Mouse (Mus musculus) small intestine, adult 2 months (tissue): ENCODE results near the gene Ezh1. TPM values are rescaled to one million over a fixed set of nuclear protein-coding genes. Genes with fewer than 3 reads are reported as not detected.

Source experiments
- H3K27ac ChIP-seq: fragments of 200-500 bp; 2 replicates; pipeline ENCODE4 v1.5.1; 2012; ENCODE audit warnings: low read depth, low read length, control low read depth, inconsistent platforms; ENCODE audit not compliant: insufficient read depth
- H3K27me3 ChIP-seq: fragments of 200-500 bp; 2 replicates; pipeline ENCODE4 v1.6.1; 2012; ENCODE audit warnings: mild to moderate bottlenecking, moderate library complexity, low read length, inconsistent platforms; ENCODE audit not compliant: control insufficient read depth, insufficient read depth
- H3K36me3 ChIP-seq: fragments of 200-500 bp; 2 replicates; pipeline ENCODE4 v1.6.1; 2012; ENCODE audit warnings: mild to moderate bottlenecking, low read length, control low read depth, inconsistent platforms; ENCODE audit not compliant: control insufficient read depth, insufficient read depth
- H3K4me1 ChIP-seq: fragments of 200-500 bp; 2 replicates; pipeline ENCODE4 v1.6.1; 2012; ENCODE audit warnings: low read length, inconsistent platforms, mixed read lengths; ENCODE audit not compliant: control insufficient read depth, insufficient read depth, insufficient read length
- H3K4me3 ChIP-seq: fragments of 200-500 bp; 2 replicates; pipeline ENCODE4 v1.5.1; 2012; ENCODE audit warnings: low read depth, mild to moderate bottlenecking, control low read depth, inconsistent platforms, low read length, moderate library complexity
- CTCF ChIP-seq: fragments of 200-500 bp; IDR thresholded peaks from 2 replicates; pipeline ENCODE4 v1.5.1; 2012; ENCODE audit warnings: low read depth, mild to moderate bottlenecking, control low read depth, inconsistent platforms, low read length, moderate library complexity, mixed read lengths; ENCODE audit not compliant: insufficient replicate concordance, insufficient read length; ENCODE audit errors: extremely low read depth
- POLR2A ChIP-seq: fragments of 200-500 bp; IDR thresholded peaks from 2 replicates; pipeline ENCODE4 v1.6.1; 2012; ENCODE audit warnings: low read depth, mild to moderate bottlenecking, control low read depth, inconsistent platforms, low read length, moderate library complexity
- WGBS: fragments of 180-500 bp; shearing (Covaris S2); methylation state at CpG from one replicate; pipeline ENCODE4 v1.1.7; 2018; 5-methylcytosine and 5-hydroxymethylcytosine counted together
- polyA plus RNA-seq: library from polyadenylated mRNA; depleted of rRNA; stranded (reverse); fragments of >200 nt; gene quantifications from 2 replicates; pipeline ENCODE4 v1.2.3, GENCODE M21; 2012

Gene Ezh1
- polyA plus RNA-seq, 1 experiment = 20.0 TPM

GRCm38 (mm10) chr11:101232010-101232839, 6.0 kb upstream of the Ezh1 start:
- WGBS = 59% methylated on average over 6 of the region's 6 CpGs
- Histone ChIP-seq H3K27ac (peak overlapping the region; percentile 79), H3K36me3 (no peaks in the 10 kb centered on the region), H3K4me3 (peak overlapping the region; percentile 7; the same call in 1 of the 2 replicates), H3K4me1 (peaks cover 8% of the 10 kb centered on the region), H3K27me3 (no peaks in the 10 kb centered on the region)
- TF ChIP-seq POLR2A (no peak), CTCF (no peak)

GRCm38 (mm10) chr11:101230991-101231871, 5.0 kb upstream of the Ezh1 start:
- TF ChIP-seq POLR2A (no peak), CTCF (no peak)
- Histone ChIP-seq H3K27ac (peak overlapping the region; percentile 79), H3K36me3 (no peaks in the 10 kb centered on the region), H3K4me1 (peaks cover 11% of the 10 kb centered on the region), H3K27me3 (no peaks in the 10 kb centered on the region), H3K4me3 (peak overlapping the region; percentile 41)
- WGBS = 17% methylated on average over 18 of the region's 18 CpGs

GRCm38 (mm10) chr11:101230526-101230925, 4.3 kb upstream of the Ezh1 start:
- 47% methylated on average over 5 of the region's 5 CpGs for WGBS
- TF ChIP-seq POLR2A (no peak), CTCF (no peak)
- no peaks in the 10 kb centered on the region for H3K36me3 ChIP-seq
- 0 out of 2 replicates have a peak overlapping the region, but pooled peaks have one; percentile 41 for H3K4me3 ChIP-seq
- H3K4me1 ChIP-seq = peaks cover 11% of the 10 kb centered on the region
- H3K27ac ChIP-seq = peak overlapping the region; percentile 79
- no peaks in the 10 kb centered on the region for H3K27me3 ChIP-seq

- TF ChIP-seq POLR2A (no peak), CTCF (no peak)
- Histone ChIP-seq H3K36me3 (no peaks in the 10 kb centered on the region), H3K27ac (peak overlapping the region; percentile 79), H3K4me3 (no peak overlapping the region), H3K4me1 (peaks cover 11% of the 10 kb centered on the region), H3K27me3 (no peaks in the 10 kb centered on the region)
- WGBS = 68% methylated on average over 2 of the region's 2 CpGs
Measured at GRCm38 (mm10) chr11:101230061-101230511, 3.8 kb upstream of the Ezh1 start.

GRCm38 (mm10) chr11:101229361-101229900, 3.2 kb upstream of the Ezh1 start:
- Histone ChIP-seq H3K36me3 (no peaks in the 10 kb centered on the region), H3K27ac (0 out of 2 replicates have a peak overlapping the region, but pooled peaks have one; percentile 79), H3K4me1 (peaks cover 11% of the 10 kb centered on the region), H3K27me3 (no peaks in the 10 kb centered on the region), H3K4me3 (no peak overlapping the region)
- 46% methylated on average over 8 of the region's 8 CpGs for WGBS
- TF ChIP-seq CTCF (no peak), POLR2A (no peak)

- Histone ChIP-seq H3K27ac (peak overlapping the region; percentile 48), H3K36me3 (no peaks in the 10 kb centered on the region), H3K4me3 (peak overlapping the region; percentile 95), H3K27me3 (no peaks in the 10 kb centered on the region), H3K4me1 (peaks cover 8% of the 10 kb centered on the region; the same call in 1 of the 2 replicates)
- 14% methylated on average over 25 of the region's 25 CpGs for WGBS
- TF ChIP-seq CTCF = no peak
- no peak for TF ChIP-seq POLR2A
Measured at GRCm38 (mm10) chr11:101225331-101226064, 765 bp downstream of the Ezh1 start.
